Mouse (Mus musculus) left cerebral cortex, postnatal 4 days (tissue): ENCODE data around the gene Dync2h1. TPM values are rescaled to one million over a fixed set of nuclear protein-coding genes. Genes with fewer than 3 reads are reported as not detected.
"Not testable (repeated sequence)": the region's sequence is repeated elsewhere in the genome, so short reads cannot be mapped to it uniquely, and the experiment has no call there.

Experiments
- DNase-seq: peaks from one replicate; pipeline ENCODE4 v3.0.0-alpha.2; 2022
- intact Hi-C: fragments of 180-260 bp; cut with DNase I; formaldehyde crosslinking; loops from one replicate; pipeline ENCODE4 v1.15.1; 2025
- total RNA-seq, 2 experiments: library from RNA; stranded (reverse); gene quantifications; 2 replicates each; pipeline ENCODE4 v1.2.3; 2021

Dync2h1 gene
- total RNA-seq, 2 experiments from 2014 or later = 24.7 to 26.4 TPM

GRCm38 (mm10) chr9:7032553-7032952, 151.7 kb downstream of the Dync2h1 start:
- intact Hi-C loops = no loop called here

GRCm38 (mm10) chr9:7015600-7015999, 168.6 kb downstream of the Dync2h1 start:
- no peak for DNase-seq
- intact Hi-C loops = no loop called here

More at GRCm38 (mm10) chr9:7032553-7032952, 151.7 kb downstream of the Dync2h1 start:
- no peak for DNase-seq

GRCm38 (mm10) chr9:7014733-7015132, 169.5 kb downstream of the Dync2h1 start:
- intact Hi-C loops = no loop called here
- no peak for DNase-seq

- intact Hi-C loops = no loop called here
- DNase-seq = no peak
Observed at GRCm38 (mm10) chr9:7009785-7010184, 174.5 kb downstream of the Dync2h1 start.

GRCm38 (mm10) chr9:6994865-6995264, 189.4 kb downstream of the Dync2h1 start:
- intact Hi-C loops = no loop called here
- no peak for DNase-seq

- no peak for DNase-seq
- intact Hi-C loops = no loop called here
Observed at GRCm38 (mm10) chr9:6994275-6994674, 190.0 kb downstream of the Dync2h1 start.

- intact Hi-C loops = no loop called here
- no peak for DNase-seq
Observed at GRCm38 (mm10) chr9:6988893-6989685, 195.2 kb downstream of the Dync2h1 start.

GRCm38 (mm10) chr9:6986161-6986560, 198.1 kb downstream of the Dync2h1 start:
- no peak for DNase-seq
- intact Hi-C loops = no loop called here

- DNase-seq = no peak
- intact Hi-C loops = no loop called here
Observed at GRCm38 (mm10) chr9:6969171-6969570, 215.1 kb downstream of the Dync2h1 start.

GRCm38 (mm10) chr9:6965006-6965405, 219.2 kb downstream of the Dync2h1 start:
- DNase-seq = no peak
- intact Hi-C loops = no loop called here

- intact Hi-C loops = no loop called here
- no peak for DNase-seq
Observed at GRCm38 (mm10) chr9:6958311-6958710, 225.9 kb downstream of the Dync2h1 start.

- no peak for DNase-seq
- intact Hi-C loops = no loop called here
Observed at GRCm38 (mm10) chr9:6927399-6928035, 256.7 kb downstream of the Dync2h1 start.

- intact Hi-C loops = no loop called here
- DNase-seq = no peak
Observed at GRCm38 (mm10) chr9:6913471-6913870, 270.8 kb downstream of the Dync2h1 start.

- DNase-seq, intact Hi-C loops: not testable (repeated sequence)
Observed at GRCm38 (mm10) chr9:6910537-6910936, 273.7 kb downstream of the Dync2h1 start.

- intact Hi-C loops = no loop called here
- DNase-seq = no peak
Observed at GRCm38 (mm10) chr9:6901620-6902019, 282.6 kb downstream of the Dync2h1 start.

GRCm38 (mm10) chr9:6891331-6891730, 292.9 kb downstream of the Dync2h1 start:
- DNase-seq = no peak
- intact Hi-C loops = no loop called here

- intact Hi-C loops = no loop called here
- no peak for DNase-seq
Observed at GRCm38 (mm10) chr9:6881187-6881984, 302.9 kb downstream of the Dync2h1 start.
